Mouse (Mus musculus): ENCODE results near the gene Gpr84. TPM values are rescaled to one million over a fixed set of nuclear protein-coding genes. Genes with fewer than 3 reads are reported as not detected.
A peak's percentile ranks its signal among the peaks of the same experiment; 100 is the strongest.

Gpr84 gene
- total RNA-seq, 2 experiments from 2014 or later: 0.96 to 1.3 TPM

GRCm38 (mm10) chr15:103336996-103337667, 26.7 kb upstream of the Gpr84 start:
- no peak for ATAC-seq (replicated peaks; ENCODE audit: low FRiP score, poor library complexity, severe bottlenecking)

- ATAC-seq (replicated peaks; ENCODE audit: low FRiP score, poor library complexity, severe bottlenecking): no peak
These were observed 25.2 kb upstream of the Gpr84 start for GRCm38 (mm10) chr15:103335488-103336235.

- no peak for ATAC-seq (replicated peaks; ENCODE audit: low FRiP score, poor library complexity, severe bottlenecking)
These were observed 24.6 kb upstream of the Gpr84 start for GRCm38 (mm10) chr15:103335040-103335439.

- ATAC-seq (replicated peaks; ENCODE audit: low FRiP score, poor library complexity, severe bottlenecking): no peak
These were observed 23.8 kb upstream of the Gpr84 start for GRCm38 (mm10) chr15:103334194-103334593.

- ATAC-seq (replicated peaks; ENCODE audit: low FRiP score, poor library complexity, severe bottlenecking): no peak
These were observed 23.3 kb upstream of the Gpr84 start for GRCm38 (mm10) chr15:103333738-103334137.

- no peak for ATAC-seq (replicated peaks; ENCODE audit: low FRiP score, poor library complexity, severe bottlenecking)
These were observed 22.7 kb upstream of the Gpr84 start for GRCm38 (mm10) chr15:103333081-103333615.

- ATAC-seq (replicated peaks; ENCODE audit: low FRiP score, poor library complexity, severe bottlenecking): peak; percentile 91
These were observed 13.2 kb upstream of the Gpr84 start for GRCm38 (mm10) chr15:103323455-103324247.

GRCm38 (mm10) chr15:103323070-103323454, 12.7 kb upstream of the Gpr84 start:
- ATAC-seq (replicated peaks; ENCODE audit: low FRiP score, poor library complexity, severe bottlenecking): no peak

- ATAC-seq (replicated peaks; ENCODE audit: low FRiP score, poor library complexity, severe bottlenecking): no peak
These were observed 12.0 kb upstream of the Gpr84 start for GRCm38 (mm10) chr15:103322396-103322795.

- ATAC-seq (replicated peaks; ENCODE audit: low FRiP score, poor library complexity, severe bottlenecking): no peak
These were observed 10.7 kb upstream of the Gpr84 start for GRCm38 (mm10) chr15:103321076-103321475.

- no peak for ATAC-seq (replicated peaks; ENCODE audit: low FRiP score, poor library complexity, severe bottlenecking)
These were observed 7.9 kb upstream of the Gpr84 start for GRCm38 (mm10) chr15:103318201-103318816.

GRCm38 (mm10) chr15:103317731-103318130, 7.3 kb upstream of the Gpr84 start:
- no peak for ATAC-seq (replicated peaks; ENCODE audit: low FRiP score, poor library complexity, severe bottlenecking)

GRCm38 (mm10) chr15:103317120-103317519, 6.7 kb upstream of the Gpr84 start:
- ATAC-seq (replicated peaks; ENCODE audit: low FRiP score, poor library complexity, severe bottlenecking): no peak

GRCm38 (mm10) chr15:103315979-103316776, 5.8 kb upstream of the Gpr84 start:
- ATAC-seq (replicated peaks; ENCODE audit: low FRiP score, poor library complexity, severe bottlenecking): no peak

- peak; percentile 55 for ATAC-seq (replicated peaks; ENCODE audit: low FRiP score, poor library complexity, severe bottlenecking)
These were observed 4.6 kb upstream of the Gpr84 start for GRCm38 (mm10) chr15:103315011-103315502.

GRCm38 (mm10) chr15:103314181-103314580, 3.8 kb upstream of the Gpr84 start:
- ATAC-seq (replicated peaks; ENCODE audit: low FRiP score, poor library complexity, severe bottlenecking): no peak

GRCm38 (mm10) chr15:103313495-103314095, 3.2 kb upstream of the Gpr84 start:
- ATAC-seq (replicated peaks; ENCODE audit: low FRiP score, poor library complexity, severe bottlenecking): peak; percentile 58

- no peak for ATAC-seq (replicated peaks; ENCODE audit: low FRiP score, poor library complexity, severe bottlenecking)
These were observed 1.4 kb downstream of the Gpr84 start for GRCm38 (mm10) chr15:103308876-103309580.
